Mouse (Mus musculus) myocyte (in vitro differentiated cells): Measurements from ENCODE around the gene Hc.

Experiments
- CEBPB ChIP-seq: IDR thresholded peaks from 2 replicates; pipeline ENCODE4 v1.6.1; 2011; ENCODE audit warnings: mild to moderate bottlenecking, moderate library complexity; ENCODE audit not compliant: poor library complexity, insufficient read depth, severe bottlenecking
- E2F4 ChIP-seq: IDR thresholded peaks from one replicate; pipeline ENCODE4 v1.6.1; 2011; ENCODE audit warnings: mild to moderate bottlenecking, control low read depth, moderate library complexity; ENCODE audit not compliant: insufficient read depth
- MAX ChIP-seq: IDR thresholded peaks from one replicate; pipeline ENCODE4 v1.6.1; 2011; ENCODE audit warnings: low read depth, mild to moderate bottlenecking, control low read depth
- MYOD1 ChIP-seq, 3 experiments: IDR thresholded peaks; one replicate each; pipeline ENCODE4 v1.6.1; 2011; ENCODE audit warnings: control low read depth in 2 of 3, low read depth in 2 of 3, mild to moderate bottlenecking in 2 of 3, moderate library complexity in 1 of 3; ENCODE audit not compliant: insufficient read length in 2 of 3, control insufficient read depth in 1 of 3
- MYOG ChIP-seq, 3 experiments: IDR thresholded peaks; one replicate each; pipeline ENCODE4 v1.6.1; 2011; ENCODE audit warnings: control low read depth in 2 of 3, low read depth in 2 of 3, mild to moderate bottlenecking in 2 of 3; ENCODE audit not compliant: insufficient read length in 2 of 3, control insufficient read depth in 1 of 3, insufficient read depth in 1 of 3
- POLR2A ChIP-seq: IDR thresholded peaks from one replicate; pipeline ENCODE4 v1.6.1; 2011; ENCODE audit warnings: low read depth, mild to moderate bottlenecking, control low read depth, moderate library complexity; ENCODE audit not compliant: insufficient read length
- POLR2AphosphoS2 ChIP-seq: IDR thresholded peaks from one replicate; pipeline ENCODE4 v1.6.1; 2011; ENCODE audit warnings: low read depth, control low read depth; ENCODE audit not compliant: insufficient read length
- REST ChIP-seq: IDR thresholded peaks from one replicate; pipeline ENCODE4 v1.6.1; 2011; ENCODE audit warnings: mild to moderate bottlenecking, control low read depth, moderate library complexity; ENCODE audit not compliant: insufficient read depth, insufficient read length
- TCF12 ChIP-seq: IDR thresholded peaks from one replicate; pipeline ENCODE4 v1.6.1; 2011; ENCODE audit warnings: mild to moderate bottlenecking, control low read depth; ENCODE audit not compliant: poor library complexity, insufficient read depth, severe bottlenecking
- TCF3 ChIP-seq: IDR thresholded peaks from one replicate; pipeline ENCODE4 v1.6.1; 2011; ENCODE audit warnings: low read depth, control low read depth; ENCODE audit not compliant: insufficient read length
- USF1 ChIP-seq: IDR thresholded peaks from one replicate; pipeline ENCODE4 v1.6.1; 2011; ENCODE audit warnings: low read depth, mild to moderate bottlenecking, control low read depth, moderate library complexity

- TF ChIP-seq MYOD1 (IDR thresholded peaks at IDR 0.05; ENCODE audit: control insufficient read depth in 1 of 3, insufficient read length in 2 of 3, low read depth in 2 of 3) (no peak), USF1 (no peak), TCF12 (no peak), MAX (no peak), POLR2A (no peak), POLR2AphosphoS2 (no peak), REST (no peak), E2F4 (no peak), CEBPB (no peak), MYOG (IDR thresholded peaks at IDR 0.05; ENCODE audit: control insufficient read depth in 1 of 3, insufficient read depth in 1 of 3, insufficient read length in 2 of 3, low read depth in 2 of 3) (no peak), TCF3 (no peak)
These were observed 39.4 kb downstream of the Hc start for GRCm38 (mm10) chr2:35021806-35022205.
